Mouse (Mus musculus) layer of hippocampus, adult 8-10 months (tissue): ENCODE data around the gene Hsf4. TPM values are rescaled to one million over a fixed set of nuclear protein-coding genes. Genes with fewer than 3 reads are reported as not detected.
A peak's percentile ranks its signal among the peaks of the same experiment; 100 is the strongest.
"Not testable (repeated sequence)": the region's sequence is repeated elsewhere in the genome, so short reads cannot be mapped to it uniquely, and the experiment has no call there.

ENCODE experiments used
- DNase-seq, 2 experiments: peaks; one replicate each; pipeline ENCODE4 v3.0.0; 2022; ENCODE audit warnings: low spot score in 2 of 2
- total RNA-seq, 4 experiments: library from RNA; stranded (reverse); gene quantifications; 2 replicates each; pipeline ENCODE4 v1.2.4; 2022

Hsf4 gene
- total RNA-seq, 4 experiments from 2014 or later, result 10.6 to 12.9 (median 12.0) TPM

DNA sequence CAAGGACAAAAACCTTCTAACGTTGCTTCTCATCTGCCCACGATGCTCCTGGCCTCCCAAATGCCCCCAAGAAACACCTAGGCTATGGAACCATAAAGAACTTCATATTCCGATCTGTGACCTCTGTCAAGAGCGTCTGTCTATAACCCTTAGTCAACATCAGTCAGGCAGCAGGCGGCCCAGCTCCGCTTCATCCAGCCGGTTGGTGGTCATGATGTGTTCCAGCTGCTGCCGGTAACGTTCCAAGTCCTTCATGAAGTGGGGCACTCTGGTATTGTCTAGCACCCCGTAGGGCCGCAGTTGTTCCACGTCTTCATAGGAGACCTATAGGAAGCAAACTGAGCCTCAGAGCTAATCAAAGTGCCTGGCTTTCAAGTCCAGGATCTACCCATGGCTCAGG lies 12.2 kb downstream of the Hsf4 start:
- no peak for DNase-seq

DNA sequence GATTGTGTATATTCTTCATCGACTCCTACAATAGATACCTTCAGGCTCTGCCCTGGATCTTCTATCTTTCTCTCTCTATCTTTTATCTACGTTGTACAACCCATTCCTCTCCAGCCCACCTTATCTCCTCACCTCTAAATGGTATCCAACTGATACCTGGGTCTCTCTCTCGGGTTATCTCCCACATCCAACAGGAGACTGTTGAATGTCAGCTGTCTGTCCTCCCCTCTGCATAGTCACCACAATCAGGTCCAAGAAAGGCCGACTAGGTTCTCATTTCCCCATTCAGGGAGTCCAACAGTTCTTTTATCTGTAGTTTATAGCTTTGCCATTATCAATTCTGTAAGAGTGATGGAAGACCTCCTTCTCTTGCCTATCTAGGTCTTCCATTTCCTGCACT lies 12.6 kb downstream of the Hsf4 start:
- DNase-seq, result no peak

DNA sequence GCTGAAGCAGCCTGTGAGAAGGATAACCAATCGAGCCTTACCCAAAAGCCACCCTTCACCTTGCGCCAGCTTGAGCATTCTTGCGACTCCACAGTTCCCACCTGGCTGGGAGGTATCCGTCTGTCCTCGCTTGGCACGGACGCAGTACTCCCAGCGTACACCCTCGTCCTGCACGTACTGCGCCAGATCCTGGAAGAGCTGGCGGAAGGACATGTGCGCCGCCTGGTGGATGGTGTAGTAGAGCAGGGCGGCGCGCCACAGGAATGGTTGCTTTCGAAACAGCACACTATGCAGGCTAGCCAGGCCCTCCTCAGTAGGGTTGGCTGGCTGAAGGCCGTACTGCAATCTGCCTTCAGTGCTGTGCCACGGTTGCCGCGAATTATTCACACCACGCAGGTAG lies 13.5 kb downstream of the Hsf4 start:
- no peak for DNase-seq

DNA sequence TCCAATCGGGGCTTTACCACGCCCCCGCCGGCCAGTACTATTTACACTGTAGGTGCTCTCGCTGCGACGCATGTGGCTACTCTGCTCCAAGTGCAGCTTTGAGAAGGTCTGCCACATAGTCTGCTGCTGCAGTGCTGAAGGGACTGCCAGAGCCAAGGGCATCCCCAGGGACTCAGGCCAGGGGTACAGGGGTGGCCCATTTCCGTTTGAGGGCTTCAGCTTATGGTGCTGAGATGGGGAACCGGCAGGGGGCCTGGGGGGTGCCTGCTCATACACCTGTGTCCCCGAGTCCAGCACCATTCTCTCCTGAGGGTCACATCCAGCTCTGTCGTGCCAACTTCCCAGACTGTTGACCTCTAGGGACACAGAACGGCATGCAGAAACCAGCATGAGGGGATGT lies 15.9 kb downstream of the Hsf4 start:
- DNase-seq, result no peak

DNA sequence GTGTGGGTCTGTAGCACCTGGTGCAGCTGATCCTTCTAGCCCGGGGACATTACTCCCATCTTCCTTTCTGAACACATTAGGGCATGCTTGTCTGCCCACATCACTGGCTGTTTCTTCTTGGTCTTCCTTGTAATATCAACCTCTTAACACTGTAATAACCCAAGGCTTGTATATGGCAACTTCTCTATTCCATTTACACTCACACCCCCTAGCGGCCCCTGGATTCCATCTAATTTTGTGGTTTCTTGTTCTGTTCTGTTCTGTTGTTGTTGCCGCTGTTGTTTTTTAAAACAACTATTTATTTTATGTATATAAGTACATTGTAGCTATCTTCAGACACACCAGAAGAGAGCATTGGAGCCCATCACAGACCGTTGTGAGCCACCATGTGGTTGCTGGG lies 17.3 kb downstream of the Hsf4 start:
- DNase-seq, result peak in 1 of 2 experiments; percentile 9

DNA sequence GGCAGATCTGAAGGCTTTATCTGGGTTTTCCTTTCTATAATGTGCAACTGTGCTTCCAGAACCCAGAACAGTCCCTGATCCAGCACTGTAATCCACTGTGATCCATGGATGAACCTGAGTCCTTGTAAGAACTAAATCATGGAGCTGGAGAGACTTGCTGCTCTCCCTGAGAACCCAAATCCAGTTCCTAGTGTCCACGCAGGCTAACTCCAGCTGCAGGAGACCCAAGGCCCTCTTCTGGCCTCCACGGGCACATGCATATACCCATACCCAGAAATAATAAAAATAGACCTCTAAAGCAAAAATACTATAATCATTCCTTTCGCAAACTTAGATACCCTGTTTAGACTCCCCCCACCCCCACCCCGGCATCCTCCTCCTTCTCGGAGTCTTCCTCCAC lies 18.6 kb downstream of the Hsf4 start:
- DNase-seq, result no peak

DNA sequence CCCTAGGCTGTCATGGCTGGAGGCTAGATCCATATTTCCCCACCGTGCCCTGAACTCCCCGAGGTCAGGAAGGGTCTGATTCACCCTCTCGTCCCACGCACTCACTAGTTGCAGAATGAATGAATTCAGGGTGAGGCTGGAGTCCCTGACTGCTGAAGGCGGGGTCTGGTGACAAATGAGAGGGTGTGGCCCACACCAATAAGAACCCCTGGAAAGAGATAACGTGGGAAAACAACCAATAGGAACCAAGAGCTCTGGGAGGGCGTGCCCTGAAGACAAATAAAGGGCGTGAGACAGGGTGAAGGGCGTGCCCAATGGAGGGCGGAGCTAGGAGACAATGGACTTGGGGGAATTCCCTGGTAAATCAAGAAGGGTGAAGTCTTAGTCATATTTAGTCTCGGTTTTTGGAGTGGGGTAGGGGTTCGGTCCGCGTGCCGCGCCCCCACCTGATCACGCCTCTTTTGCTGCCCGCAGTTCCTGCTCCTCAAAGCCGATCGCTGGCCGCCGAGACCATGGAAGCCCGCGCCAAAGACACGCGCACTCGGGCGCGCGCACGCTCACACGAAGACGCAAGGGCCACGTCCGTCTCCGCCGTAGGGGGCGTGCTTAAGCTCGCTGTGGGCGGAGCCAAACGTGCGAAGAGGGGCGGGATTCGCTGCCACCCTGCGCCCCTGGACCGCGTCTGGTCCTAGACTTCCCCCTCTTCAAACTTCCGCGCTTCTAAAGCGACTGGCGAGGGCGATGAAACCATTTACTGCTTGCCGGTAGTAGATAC lies 19.5 kb downstream of the Hsf4 start:
- DNase-seq, result peak; percentile 92 to 95

DNA sequence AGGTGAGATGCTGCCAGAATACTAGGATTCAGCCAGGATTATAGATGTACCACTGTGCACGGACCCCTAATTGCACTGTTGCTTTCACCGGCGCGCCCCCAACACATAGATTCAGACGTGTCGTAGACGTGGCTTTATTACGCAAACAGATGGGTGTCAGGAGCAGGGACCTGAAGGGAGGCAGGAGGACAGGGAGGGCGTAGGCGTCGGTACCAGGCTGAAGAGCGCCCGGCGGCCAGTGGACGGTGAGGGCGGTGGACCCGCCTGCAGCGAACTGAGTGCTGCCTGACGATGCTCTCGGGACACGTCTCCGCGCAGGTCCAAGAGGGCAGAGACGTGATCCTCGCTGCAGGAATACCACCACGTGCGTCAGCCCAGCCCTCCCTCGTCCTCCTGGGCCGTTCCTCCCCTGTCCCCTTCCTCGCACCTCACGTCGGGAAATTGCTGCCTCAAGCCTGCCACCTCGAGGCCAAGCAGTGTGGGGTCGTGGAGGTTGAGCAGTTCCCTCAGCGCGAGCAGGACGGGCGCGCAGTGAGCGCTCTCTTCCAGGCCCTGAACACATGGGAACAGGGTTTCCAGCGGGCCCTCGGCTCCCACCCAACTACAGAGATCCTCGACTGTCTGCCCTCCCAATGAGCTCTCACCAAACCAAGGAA lies 20.3 kb downstream of the Hsf4 start, which contains the start of gene 4931428F04Rik:
TSS of gene 4931428F04Rik (minus strand) at position 60 of the 656 bp plus-strand sequence.
- no peak for DNase-seq

DNA sequence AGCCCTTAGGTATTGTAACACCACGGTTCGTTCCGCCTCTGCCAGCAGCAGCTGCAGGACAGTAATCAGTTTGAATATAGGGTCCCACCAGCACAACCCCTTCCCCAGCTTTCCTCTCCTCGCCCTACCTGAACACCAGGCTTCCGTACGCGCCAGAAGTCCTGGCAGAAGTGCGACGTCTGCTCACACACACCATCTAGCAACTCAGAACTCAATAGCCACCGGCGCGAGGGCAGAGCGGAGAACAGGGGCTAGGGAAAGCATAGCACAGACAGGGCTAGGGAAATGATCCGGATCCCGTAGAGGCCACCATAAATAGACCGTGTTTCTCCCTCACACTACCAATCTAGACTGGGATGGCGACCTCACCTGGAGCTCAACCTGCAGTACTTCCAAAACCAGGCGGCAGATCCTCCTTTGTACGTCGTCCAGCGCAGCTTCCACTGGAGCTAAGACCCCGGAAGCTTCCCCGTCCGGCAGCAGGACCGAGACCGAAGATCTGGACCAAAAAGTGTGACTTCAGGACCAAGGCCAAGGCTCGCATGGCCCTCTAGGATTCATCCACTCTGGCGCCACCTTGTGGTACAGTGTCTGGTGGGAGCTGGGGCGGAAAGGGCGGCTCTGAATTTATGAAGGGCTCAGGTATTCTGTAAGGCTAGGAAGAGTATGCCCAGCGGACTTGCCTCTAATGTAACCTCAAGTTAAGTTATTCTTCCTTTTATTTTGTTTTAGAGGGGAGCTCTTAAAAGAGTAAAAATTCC lies 21.1 kb downstream of the Hsf4 start:
- peak in 1 of 2 experiments; percentile 75 for DNase-seq

DNA sequence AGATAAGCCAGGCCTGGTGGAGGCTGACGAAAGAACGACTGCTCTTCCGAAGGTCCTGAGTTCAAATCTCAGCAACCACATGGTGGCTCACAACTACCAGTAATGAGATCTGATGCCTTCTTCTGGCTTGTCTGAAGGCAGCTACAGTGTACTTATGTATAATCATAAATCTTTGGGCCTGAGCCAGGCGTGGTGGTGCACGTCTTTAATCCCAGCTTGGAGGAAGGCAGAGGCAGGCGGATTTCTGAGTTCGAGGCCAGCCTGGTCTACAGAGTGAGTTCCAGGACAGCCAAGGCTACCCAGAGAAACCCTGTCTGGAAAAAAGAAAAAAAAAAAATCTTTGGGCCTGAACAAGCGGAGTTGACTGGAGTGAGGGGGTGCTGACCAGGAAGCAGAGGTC lies 21.8 kb downstream of the Hsf4 start:
- not testable (repeated sequence) for DNase-seq

DNA sequence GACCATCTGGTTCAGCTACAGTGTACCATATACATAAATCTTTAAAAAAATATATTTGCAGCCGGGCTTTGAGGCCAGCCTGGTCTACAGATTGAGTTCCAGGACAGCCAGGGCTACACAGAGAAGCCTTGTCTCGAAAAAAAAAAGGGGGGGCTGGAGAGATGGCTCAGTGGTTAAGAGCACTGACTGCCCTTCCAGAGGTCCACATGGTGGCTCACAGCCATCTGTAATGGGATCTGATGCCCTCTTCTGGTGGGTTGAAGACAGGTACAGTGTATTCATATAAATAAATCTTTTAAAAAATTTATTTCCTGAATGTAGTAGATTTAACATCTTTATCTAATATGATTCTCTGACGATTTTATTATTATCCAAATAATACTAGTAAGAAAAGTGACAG lies 22.2 kb downstream of the Hsf4 start:
- DNase-seq, result not testable (repeated sequence)

DNA sequence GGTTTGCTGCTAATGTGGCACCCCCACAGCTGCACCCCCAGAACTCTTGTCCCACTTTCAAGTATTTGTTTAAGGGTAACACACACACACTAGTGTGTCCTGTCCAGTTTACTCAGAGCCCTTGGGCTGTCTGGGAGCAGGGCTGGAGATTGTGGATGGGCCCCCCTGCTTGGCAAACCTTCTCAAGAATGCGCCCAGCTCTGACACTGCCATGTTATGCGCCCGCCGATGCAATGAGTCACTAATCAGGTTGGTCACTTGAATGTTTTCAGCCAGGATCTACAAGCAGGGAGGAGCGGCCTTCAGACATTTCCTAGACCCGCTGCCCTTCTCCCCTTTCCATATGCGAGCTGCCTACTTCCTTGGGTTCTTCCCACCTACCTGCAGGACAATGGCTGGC lies 22.9 kb downstream of the Hsf4 start:
- no peak for DNase-seq

DNA sequence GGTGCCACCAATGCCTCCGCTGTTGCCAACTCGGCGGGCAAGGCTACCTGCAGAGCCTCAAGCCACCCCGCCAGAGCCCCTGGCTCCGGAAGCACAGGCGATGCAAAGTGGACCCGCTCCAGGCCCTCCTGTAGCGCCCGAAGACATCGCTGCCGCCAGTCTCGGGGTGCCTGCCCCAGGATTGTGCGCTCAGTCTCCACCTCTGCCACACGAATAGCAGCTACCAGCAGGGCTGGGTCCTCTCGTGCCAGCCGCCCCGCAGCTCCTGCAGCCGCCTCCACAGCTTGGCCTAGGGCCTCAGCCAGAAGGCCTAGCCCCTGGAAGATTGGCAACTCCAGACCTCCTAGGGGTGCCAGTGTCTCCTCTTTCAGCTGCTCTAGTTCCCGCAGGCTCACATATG lies 23.8 kb downstream of the Hsf4 start:
- DNase-seq, result no peak

DNA sequence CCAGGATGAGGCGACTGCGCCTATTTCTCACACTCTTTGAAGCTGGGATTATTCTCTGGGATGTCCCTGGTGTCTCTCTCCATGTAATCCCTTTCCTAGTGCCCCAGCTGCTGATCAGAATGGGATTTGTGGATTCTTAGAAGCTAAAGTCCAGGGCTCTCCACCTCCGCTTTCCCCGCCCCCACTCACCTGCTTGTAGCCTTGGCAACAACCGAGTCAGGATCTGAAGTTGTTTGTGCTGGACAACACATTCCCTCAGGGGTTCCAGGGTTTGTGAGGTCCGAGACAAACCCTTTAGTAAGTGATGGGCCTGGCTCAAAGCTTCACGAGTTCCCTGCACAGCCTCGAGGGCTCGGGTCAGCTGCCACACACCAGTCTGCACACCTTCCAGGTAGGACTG lies 25.2 kb downstream of the Hsf4 start:
- no peak for DNase-seq

DNA sequence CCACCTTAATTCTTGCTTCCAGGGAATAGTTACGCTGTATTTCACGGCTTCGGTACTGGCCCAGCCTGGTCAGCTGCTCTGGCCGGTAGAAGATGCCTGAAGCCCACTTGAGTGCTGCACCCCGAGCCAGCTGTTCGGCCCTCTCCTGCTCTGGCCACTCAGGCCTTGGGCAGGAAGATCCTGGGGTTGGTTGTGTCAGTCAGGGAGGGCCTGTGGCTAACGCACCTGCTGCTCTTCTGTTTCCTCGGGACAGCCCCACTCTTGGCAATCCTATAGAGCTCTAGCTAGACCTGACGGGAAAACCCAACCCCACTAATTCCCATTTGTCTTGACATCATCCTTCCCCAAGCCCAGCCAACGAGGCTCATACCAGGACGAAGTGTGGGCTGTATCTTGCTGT lies 25.7 kb downstream of the Hsf4 start:
- DNase-seq, result no peak

DNA sequence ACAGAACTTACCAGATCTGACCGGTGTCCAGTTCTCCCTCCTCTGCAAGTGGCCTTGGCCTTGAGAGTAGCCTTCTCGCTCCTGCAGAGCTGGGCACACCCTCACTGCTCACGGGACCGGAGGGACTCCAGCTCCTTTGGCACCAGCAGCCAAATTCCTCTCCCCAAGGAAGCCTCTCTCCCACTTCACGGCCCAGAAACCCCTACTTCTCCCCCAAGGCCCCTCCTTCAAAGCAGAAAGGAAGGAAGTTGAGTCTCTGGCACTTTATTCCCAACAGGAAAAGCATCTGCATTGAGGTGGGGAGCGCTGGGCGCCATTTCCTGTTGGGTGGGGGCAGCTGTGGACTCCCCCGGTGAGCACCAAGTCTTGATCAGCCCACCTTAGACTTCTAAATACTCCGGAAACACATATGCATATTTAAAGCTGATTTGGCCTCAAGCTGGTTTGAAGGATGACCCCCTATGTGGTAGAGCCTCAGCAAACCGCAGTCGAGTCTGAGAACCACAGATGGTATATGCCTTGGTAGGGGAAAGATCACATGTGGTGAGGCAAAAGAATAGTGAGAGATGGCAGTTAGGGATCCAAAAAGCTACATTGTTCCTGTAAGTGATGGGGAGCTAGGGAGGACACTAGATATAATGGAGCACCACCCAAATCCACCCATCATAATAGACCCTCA lies 26.4 kb downstream of the Hsf4 start, which contains the start of gene Exoc3l:
TSS of gene Exoc3l (minus strand) at position 207 of the 679 bp plus-strand sequence.
- no peak for DNase-seq

DNA sequence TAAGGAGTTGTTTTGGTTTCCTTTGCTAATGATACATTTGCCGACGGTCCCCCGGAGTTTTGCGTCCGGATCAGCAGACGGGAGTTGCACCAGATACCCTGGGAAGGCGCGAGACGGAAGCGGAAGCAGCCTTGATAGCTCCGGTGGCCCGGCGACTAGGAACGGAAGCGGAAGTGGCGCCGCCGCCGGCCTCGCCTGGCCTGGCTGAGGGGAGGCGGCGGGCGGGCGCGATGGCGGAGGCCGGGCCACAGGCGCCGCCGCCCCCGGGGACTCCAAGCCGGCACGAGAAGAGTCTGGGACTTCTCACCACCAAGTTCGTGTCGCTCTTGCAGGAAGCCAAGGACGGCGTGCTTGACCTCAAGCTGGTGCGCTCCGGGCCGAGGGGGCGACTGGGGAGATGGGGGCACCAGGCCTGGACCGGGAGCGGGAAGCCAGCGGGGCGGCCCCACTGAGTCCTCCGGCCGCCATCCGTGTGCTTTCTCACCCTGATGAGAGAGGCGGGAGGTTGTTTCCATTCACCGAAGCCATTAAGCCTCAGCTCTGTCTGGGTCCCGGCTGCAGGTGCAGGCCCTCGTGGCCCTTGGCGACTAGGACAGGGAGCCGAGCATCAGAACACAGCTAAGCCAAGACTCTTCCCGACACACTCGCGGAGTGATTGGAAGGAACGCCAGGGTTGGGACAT lies 28.1 kb downstream of the Hsf4 start, which contains the start of gene E2f4:
TSS of gene E2f4 (plus strand) at position 153 of the 682 bp plus-strand sequence.
- peak; percentile 85 to 92 for DNase-seq

DNA sequence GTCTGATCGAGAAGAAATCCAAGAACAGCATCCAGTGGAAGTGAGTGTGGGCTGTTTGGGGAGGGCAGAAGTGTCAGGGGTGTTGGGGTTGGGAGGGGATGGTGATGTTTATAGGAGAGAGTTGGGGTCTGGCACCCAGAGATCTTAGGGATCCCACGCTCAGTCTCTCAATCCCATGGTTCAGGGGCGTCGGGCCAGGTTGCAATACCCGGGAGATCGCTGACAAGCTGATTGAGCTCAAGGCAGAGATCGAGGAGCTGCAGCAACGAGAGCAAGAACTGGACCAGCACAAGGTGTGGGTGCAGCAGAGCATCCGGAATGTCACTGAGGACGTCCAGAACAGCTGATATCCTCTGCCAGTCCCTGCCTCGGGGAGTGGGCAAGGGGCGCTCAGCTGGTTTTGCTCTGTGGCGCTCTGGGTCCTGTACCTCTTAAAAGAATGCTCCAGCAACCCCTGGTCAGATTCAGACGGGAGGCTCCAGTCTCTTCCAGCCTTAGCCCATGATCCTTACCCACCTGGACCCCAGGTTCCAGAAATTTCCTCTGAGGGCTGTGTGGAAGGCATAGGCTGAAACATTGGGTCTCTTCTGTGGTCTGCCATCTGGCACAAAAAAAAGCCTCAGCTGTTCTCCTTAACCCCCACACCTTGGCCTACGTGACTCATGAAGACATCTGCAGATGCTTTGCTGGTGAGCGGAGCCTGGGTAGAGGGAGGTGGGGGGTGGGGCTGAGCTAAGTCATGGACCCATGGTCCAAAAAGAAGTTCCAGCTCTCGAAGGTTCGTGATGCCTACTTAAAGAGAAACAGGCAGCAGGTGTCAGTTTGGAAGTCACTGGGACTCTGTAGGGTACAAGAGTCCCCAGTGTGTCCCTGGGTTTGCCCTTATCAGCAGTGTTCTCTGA lies 29.0 kb downstream of the Hsf4 start:
- no peak for DNase-seq

DNA sequence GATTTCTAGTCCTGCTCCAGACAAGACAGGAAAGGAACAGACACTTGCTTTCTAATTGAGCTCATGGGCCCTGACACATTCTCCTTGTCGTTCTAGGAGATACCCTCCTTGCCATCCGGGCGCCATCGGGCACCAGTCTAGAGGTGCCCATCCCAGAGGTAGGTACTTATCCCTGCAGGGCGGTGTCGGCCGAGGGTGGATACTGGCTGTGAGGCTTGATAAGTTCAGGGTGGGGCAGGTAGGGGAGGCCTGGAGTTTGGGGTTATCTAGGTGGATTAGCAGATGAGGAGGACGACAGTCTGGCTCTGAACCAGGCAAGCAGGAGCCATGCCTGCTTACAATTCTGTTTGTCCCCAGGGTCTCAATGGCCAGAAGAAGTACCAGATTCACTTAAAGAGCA lies 30.4 kb downstream of the Hsf4 start:
- no peak for DNase-seq

DNA sequence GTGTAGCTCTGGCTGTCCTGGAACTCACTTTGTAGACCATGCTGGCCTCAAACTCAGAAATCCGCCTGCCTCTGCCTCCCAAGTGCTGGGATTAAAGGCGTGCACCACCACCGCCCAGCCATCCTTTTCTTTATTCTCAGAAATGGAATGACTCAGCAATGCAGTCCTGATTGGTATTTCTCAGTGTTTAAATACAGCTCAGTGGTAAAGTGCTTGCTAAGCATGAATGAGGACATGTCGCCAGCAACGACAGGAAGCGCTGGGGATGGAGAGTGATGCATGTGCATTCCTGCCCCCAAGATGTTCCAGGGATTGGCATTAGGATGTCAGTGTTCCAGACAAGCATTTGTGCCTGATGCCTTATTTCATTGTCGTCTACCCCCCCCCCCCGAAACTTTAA lies 33.8 kb downstream of the Hsf4 start:
- no peak for DNase-seq
